Mouse (Mus musculus) thymus, postnatal 25 days (tissue): ENCODE results near the gene Ccdc187.

ENCODE experiments used
- DNase-seq: peaks from one replicate; pipeline ENCODE4 v3.0.0; 2022

Ccdc187 gene

GRCm38 (mm10) chr2:26207559-26207958 is 86.8 kb downstream of the Ccdc187 start:
- no peak for DNase-seq

DNA sequence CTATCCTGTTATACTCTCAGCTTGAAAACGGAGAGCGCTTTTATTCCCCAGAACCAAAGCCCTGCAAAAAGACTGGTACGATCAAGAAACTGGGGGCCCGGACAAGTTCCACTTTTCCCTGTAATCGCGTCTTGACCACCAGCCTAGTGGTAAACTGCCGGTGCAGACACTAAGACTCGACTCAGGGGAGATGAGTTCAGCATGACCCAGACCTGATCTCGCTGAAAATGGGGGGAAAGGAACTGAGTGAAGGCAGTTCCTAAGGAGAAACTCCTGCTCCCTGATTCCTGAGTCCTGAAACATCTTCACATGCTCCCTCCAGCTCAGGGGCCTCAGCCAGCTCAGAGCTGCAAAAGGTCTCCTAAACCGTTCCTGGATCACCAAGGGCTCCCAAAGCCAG is 88.6 kb downstream of the Ccdc187 start:
- no peak for DNase-seq

- DNase-seq, result peak; percentile 14
These were observed 89.2 kb downstream of the Ccdc187 start for GRCm38 (mm10) chr2:26205126-26205525.

GRCm38 (mm10) chr2:26202849-26203475 is 91.4 kb downstream of the Ccdc187 start:
- no peak for DNase-seq

DNA sequence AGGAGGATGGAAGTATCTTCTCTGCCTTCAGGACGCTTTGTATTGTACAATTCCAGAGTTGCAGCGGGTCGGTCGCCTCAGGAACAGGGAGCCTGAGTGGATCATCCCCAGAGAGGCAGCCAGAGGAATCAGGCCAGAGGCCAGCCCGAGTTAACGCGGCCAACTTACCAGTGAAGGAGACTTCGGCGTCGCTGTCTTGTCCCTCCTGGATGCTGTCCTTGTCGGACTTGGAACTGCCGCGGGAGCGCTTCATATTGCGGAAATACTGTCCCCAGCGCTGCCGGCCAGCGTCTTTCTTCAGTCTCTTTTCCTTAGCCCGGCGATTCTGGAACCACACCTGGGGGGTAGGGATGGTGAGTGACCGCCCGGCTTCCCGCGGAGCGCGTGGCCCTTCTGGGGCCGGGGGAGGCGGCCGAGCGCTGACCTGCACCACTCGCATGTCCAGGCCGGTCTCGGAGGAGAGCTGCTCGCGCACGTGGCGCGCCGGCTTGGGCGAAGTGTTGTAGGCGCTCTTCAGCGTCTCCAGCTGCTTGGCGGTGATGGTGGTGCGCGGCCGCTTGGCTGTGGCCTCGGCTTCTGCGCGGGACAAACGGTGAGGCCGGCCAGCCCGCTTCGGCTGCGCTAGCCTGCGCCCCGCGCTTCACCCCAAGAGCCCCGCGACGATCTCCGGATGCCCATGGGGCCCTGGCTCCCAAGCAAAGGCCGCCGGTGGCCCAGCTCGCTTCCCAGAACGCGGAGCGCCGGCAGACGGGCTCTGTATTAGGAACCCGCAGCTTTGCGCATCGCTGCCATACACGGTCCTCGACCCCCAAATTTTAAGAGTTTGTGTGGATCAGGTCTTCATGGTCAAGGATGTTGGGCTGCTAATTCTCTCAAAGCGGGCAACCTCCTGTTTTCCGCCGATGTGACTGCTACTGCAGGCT is 92.2 kb downstream of the Ccdc187 start:
- no peak for DNase-seq

- DNase-seq, result no peak
These were observed 95.9 kb downstream of the Ccdc187 start for GRCm38 (mm10) chr2:26198488-26198887.

GRCm38 (mm10) chr2:26194552-26195339 is 99.6 kb downstream of the Ccdc187 start:
- DNase-seq, result no peak
